Mouse (Mus musculus) forebrain, embryonic 14.5 days (tissue): ENCODE measurements around the gene Dennd6a. TPM values are rescaled to one million over a fixed set of nuclear protein-coding genes. Genes with fewer than 3 reads are reported as not detected.

ENCODE experiments used
- ATAC-seq: fragments of 200-750 bp; cut with Nextera tagmentation; 2 replicates; pipeline ENCODE4 v1.8.0; 2017; ENCODE audit warnings: mild to moderate bottlenecking, moderate library complexity
- DNase-seq: peaks from one replicate; pipeline ENCODE4 v3.0.0-alpha.2; 2015; ENCODE audit warnings: low spot score
- H3K27ac ChIP-seq: fragments of 300-500 bp; sonication (generic); 2 replicates; pipeline ENCODE4 v1.5.1; 2014; ENCODE audit warnings: low read depth, mild to moderate bottlenecking, control low read depth, low read length, moderate library complexity
- H3K27me3 ChIP-seq: fragments of 300-500 bp; sonication (generic); replicated peaks from 2 replicates; pipeline ENCODE4 v1.6.1; 2014; ENCODE audit warnings: low read length, control low read depth, mixed read lengths; ENCODE audit not compliant: control insufficient read depth, insufficient read depth
- H3K36me3 ChIP-seq: fragments of 300-500 bp; sonication (generic); 2 replicates; pipeline ENCODE4 v1.6.1; 2014; ENCODE audit warnings: low read length, control low read depth; ENCODE audit not compliant: control insufficient read depth, insufficient read depth
- H3K4me1 ChIP-seq: fragments of 300-500 bp; sonication (generic); 2 replicates; pipeline ENCODE4 v1.6.1; 2014; ENCODE audit warnings: antibody characterized with exemption, low read length, control low read depth; ENCODE audit not compliant: control insufficient read depth, insufficient read depth
- H3K4me2 ChIP-seq: fragments of 300-500 bp; sonication (generic); 2 replicates; pipeline ENCODE4 v1.6.1; 2014; ENCODE audit warnings: mild to moderate bottlenecking, control low read depth, low read length
- H3K4me3 ChIP-seq: fragments of 300-500 bp; sonication (generic); 2 replicates; pipeline ENCODE4 v1.5.1; 2014; ENCODE audit warnings: low read depth, low read length, control low read depth
- H3K9ac ChIP-seq: fragments of 300-500 bp; sonication (generic); 2 replicates; pipeline ENCODE4 v1.6.1; 2014; ENCODE audit warnings: mild to moderate bottlenecking, low read length, control low read depth, moderate library complexity
- H3K9me3 ChIP-seq: fragments of 300-500 bp; sonication (generic); replicated peaks from 2 replicates; pipeline ENCODE4 v1.6.1; 2016; ENCODE audit warnings: low read length, control low read depth, mixed read lengths; ENCODE audit not compliant: control insufficient read depth
- WGBS: fragments of 180-500 bp; shearing (Covaris S2); extraction: QIAGEN DNeasy Blood & Tissue Kit; methylation state at CpG from one replicate; pipeline ENCODE4 v1.1.7; 2014; 5-methylcytosine and 5-hydroxymethylcytosine counted together
- polyA plus RNA-seq: library from polyadenylated mRNA; unstranded; fragments of >200 nt; fragmentation: Nextera tagmentation; extraction: Ambion mirVana; gene quantifications from 2 replicates; pipeline ENCODE4 v1.2.1, GENCODE M21; 2014

Gene Dennd6a
- polyA plus RNA-seq, 1 experiment from 2014 or later: 20.5 TPM

- Histone ChIP-seq H3K36me3 (no peaks in the 10 kb centered on the region), H3K27ac (no peak overlapping the region), H3K9ac (no peak overlapping the region), H3K27me3 (no peaks in the 10 kb centered on the region), H3K4me1 (no peaks in the 10 kb centered on the region), H3K4me2 (no peak overlapping the region), H3K4me3 (no peak overlapping the region), H3K9me3 (no peaks in the 10 kb centered on the region)
- DNase-seq (no peak), ATAC-seq (no peak)
- WGBS: 89% methylated on average over 7 of the region's 7 CpGs
Measured at GRCm38 (mm10) chr14:26558536-26558935, 15.1 kb upstream of the Dennd6a start.

GRCm38 (mm10) chr14:26562247-26562646, 11.4 kb upstream of the Dennd6a start:
- Histone ChIP-seq H3K4me3 (no peak overlapping the region), H3K4me1 (no peaks in the 10 kb centered on the region), H3K4me2 (no peak overlapping the region), H3K36me3 (no peaks in the 10 kb centered on the region), H3K27ac (no peak overlapping the region), H3K27me3 (no peaks in the 10 kb centered on the region), H3K9me3 (no peaks in the 10 kb centered on the region), H3K9ac (no peak overlapping the region)
- DNase-seq: no peak
- 85% methylated on average over 2 of the region's 2 CpGs for WGBS
- ATAC-seq: no peak

- H3K36me3 ChIP-seq: no peaks in the 10 kb centered on the region
- 88% methylated on average over 4 of the region's 4 CpGs for WGBS
- H3K4me3 ChIP-seq: no peak overlapping the region
Measured at GRCm38 (mm10) chr14:26569880-26570279, 3.8 kb upstream of the Dennd6a start.

GRCm38 (mm10) chr14:26571951-26572675, 1.5 kb upstream of the Dennd6a start:
- 55% methylated on average over 4 of the region's 4 CpGs for WGBS
- no peak for DNase-seq
- no peaks in the 10 kb centered on the region for H3K36me3 ChIP-seq

More at GRCm38 (mm10) chr14:26569880-26570279, 3.8 kb upstream of the Dennd6a start:
- DNase-seq (no peak), ATAC-seq (no peak)
- Histone ChIP-seq H3K9ac (no peak overlapping the region), H3K4me2 (no peak overlapping the region), H3K9me3 (no peaks in the 10 kb centered on the region), H3K4me1 (no peaks in the 10 kb centered on the region), H3K27ac (no peak overlapping the region), H3K27me3 (no peaks in the 10 kb centered on the region)

GRCm38 (mm10) chr14:26576255-26576780, 2.7 kb downstream of the Dennd6a start:
- 72% methylated on average over 3 of the region's 3 CpGs for WGBS
- Histone ChIP-seq H3K4me1 (peaks cover 5% of the 10 kb centered on the region), H3K27me3 (no peaks in the 10 kb centered on the region), H3K9ac (no peak overlapping the region), H3K36me3 (no peaks in the 10 kb centered on the region), H3K4me3 (no peak overlapping the region), H3K9me3 (no peaks in the 10 kb centered on the region), H3K4me2 (no peak overlapping the region), H3K27ac (no peak overlapping the region)
- ATAC-seq (no peak), DNase-seq (no peak)

More at GRCm38 (mm10) chr14:26571951-26572675, 1.5 kb upstream of the Dennd6a start:
- no peak overlapping the region for H3K4me2 ChIP-seq
- no peaks in the 10 kb centered on the region for H3K27me3 ChIP-seq
- H3K9me3 ChIP-seq: no peaks in the 10 kb centered on the region
- ATAC-seq: no peak
- H3K4me1 ChIP-seq: no peaks in the 10 kb centered on the region
- no peak overlapping the region for H3K4me3 ChIP-seq
- H3K27ac ChIP-seq: no peak overlapping the region
- H3K9ac ChIP-seq: no peak overlapping the region

- Histone ChIP-seq H3K9me3 (no peaks in the 10 kb centered on the region), H3K4me1 (peaks cover 5% of the 10 kb centered on the region), H3K9ac (no peak overlapping the region), H3K27ac (no peak overlapping the region), H3K4me2 (peak overlapping the region; percentile 82), H3K27me3 (no peaks in the 10 kb centered on the region), H3K4me3 (peak overlapping the region; percentile 96; the same call in 1 of the 2 replicates), H3K36me3 (no peaks in the 10 kb centered on the region)
- 75% methylated on average over 6 of the region's 6 CpGs for WGBS
- no peak for DNase-seq
- peak; percentile 37; the same call in 1 of the 2 replicates for ATAC-seq
Measured at GRCm38 (mm10) chr14:26578791-26579191, 5.1 kb downstream of the Dennd6a start.

- peak overlapping the region; percentile 99 for H3K9ac ChIP-seq
- H3K27me3 ChIP-seq: no peaks in the 10 kb centered on the region
- H3K4me1 ChIP-seq: peaks cover 5% of the 10 kb centered on the region
- no peaks in the 10 kb centered on the region for H3K9me3 ChIP-seq
- ATAC-seq (peak; percentile 97), DNase-seq (peak; percentile 96)
- H3K27ac ChIP-seq: peak overlapping the region; percentile 93
- H3K4me3 ChIP-seq: peak overlapping the region; percentile 96
- H3K36me3 ChIP-seq: no peaks in the 10 kb centered on the region
- under 1% methylated on average over 65 of the region's 79 CpGs for WGBS
- peak overlapping the region; percentile 82 for H3K4me2 ChIP-seq
Measured at GRCm38 (mm10) chr14:26579346-26580343, 6.0 kb downstream of the Dennd6a start.

GRCm38 (mm10) chr14:26583645-26584044, 10.0 kb downstream of the Dennd6a start:
- H3K27ac ChIP-seq: no peak overlapping the region
- no peak overlapping the region for H3K9ac ChIP-seq
- H3K9me3 ChIP-seq: no peaks in the 10 kb centered on the region
- H3K4me3 ChIP-seq: no peak overlapping the region
- no peak overlapping the region for H3K4me2 ChIP-seq
- peaks cover 4% of the 10 kb centered on the region; the same call in 1 of the 2 replicates for H3K36me3 ChIP-seq
- H3K27me3 ChIP-seq: no peaks in the 10 kb centered on the region
- DNase-seq: no peak
- 95% methylated on average over 3 of the region's 3 CpGs for WGBS
- ATAC-seq: no peak
- H3K4me1 ChIP-seq: peaks cover 5% of the 10 kb centered on the region
